Mouse (Mus musculus) megakaryocyte, embryonic 14.5 days (primary cell): ENCODE results near the gene Inpp5b. TPM values are rescaled to one million over a fixed set of nuclear protein-coding genes. Genes with fewer than 3 reads are reported as not detected.
A peak's percentile ranks its signal among the peaks of the same experiment; 100 is the strongest.

Experiments used
- H3K27me3 ChIP-seq: replicated peaks from 2 replicates; pipeline ENCODE3; 2012; ENCODE audit warnings: inconsistent platforms
- H3K36me3 ChIP-seq: replicated peaks from 2 replicates; pipeline ENCODE3; 2012; ENCODE audit warnings: low read length, inconsistent platforms, mixed read lengths
- H3K4me1 ChIP-seq: 2 replicates; pipeline ENCODE4 v1.6.1; 2012; ENCODE audit warnings: inconsistent platforms
- H3K4me3 ChIP-seq: replicated peaks from 2 replicates; pipeline ENCODE3; 2012; ENCODE audit warnings: moderate library complexity, mild to moderate bottlenecking, inconsistent platforms
- H3K9me3 ChIP-seq: 2 replicates; pipeline ENCODE4 v1.6.1; 2012; ENCODE audit warnings: inconsistent platforms
- FLI1 ChIP-seq: IDR thresholded peaks from 2 replicates; pipeline ENCODE4 v1.6.1; 2012; ENCODE audit warnings: low read length, inconsistent platforms, mixed read lengths
- GATA1 ChIP-seq: IDR thresholded peaks from 3 replicates; pipeline ENCODE4 v1.6.1; 2012; ENCODE audit warnings: mixed read lengths, low read length, inconsistent platforms, borderline replicate concordance
- polyA plus RNA-seq: library from polyadenylated mRNA; stranded (reverse); fragments of >175 nt; gene quantifications from 2 replicates; pipeline ENCODE4 v1.2.3, GENCODE M21; 2012; ENCODE audit warnings: low replicate concordance; ENCODE audit not compliant: insufficient read depth

The Inpp5b gene
- polyA plus RNA-seq, 1 experiment: 22.3 TPM

- TF ChIP-seq FLI1 (no peak), GATA1 (no peak)
- H3K36me3 ChIP-seq: peaks cover 96% of the 10 kb centered on the region
These were observed 88.0 kb downstream of the Inpp5b start for GRCm38 (mm10) chr4:124829671-124830070.

GRCm38 (mm10) chr4:124832796-124833195 lies 91.1 kb downstream of the Inpp5b start:
- Histone ChIP-seq H3K27me3 (no peaks in the 10 kb centered on the region), H3K36me3 (peaks cover 96% of the 10 kb centered on the region), H3K4me3 (no peak overlapping the region), H3K4me1 (0 out of 2 replicates have a peak, but pooled peaks cover 3% of the 10 kb centered on the region), H3K9me3 (no peaks in the 10 kb centered on the region)
- TF ChIP-seq GATA1 (no peak), FLI1 (no peak)

More at GRCm38 (mm10) chr4:124829671-124830070, 88.0 kb downstream of the Inpp5b start:
- Histone ChIP-seq H3K27me3 (no peaks in the 10 kb centered on the region), H3K4me1 (0 out of 2 replicates have a peak, but pooled peaks cover 3% of the 10 kb centered on the region), H3K9me3 (no peaks in the 10 kb centered on the region), H3K4me3 (no peak overlapping the region)

GRCm38 (mm10) chr4:124838035-124838700 lies 96.5 kb downstream of the Inpp5b start:
- no peaks in the 10 kb centered on the region for H3K27me3 ChIP-seq
- peaks cover 5% of the 10 kb centered on the region; the same call in 1 of the 2 replicates for H3K9me3 ChIP-seq
- H3K36me3 ChIP-seq: peaks cover 97% of the 10 kb centered on the region
- TF ChIP-seq FLI1: no peak
- TF ChIP-seq GATA1: no peak
- no peak overlapping the region for H3K4me3 ChIP-seq
- H3K4me1 ChIP-seq: peaks cover 3% of the 10 kb centered on the region; the same call in 1 of the 2 replicates

GRCm38 (mm10) chr4:124840998-124841397 lies 99.3 kb downstream of the Inpp5b start:
- Histone ChIP-seq H3K4me1 (peaks cover 17% of the 10 kb centered on the region), H3K36me3 (peaks cover 98% of the 10 kb centered on the region), H3K27me3 (no peaks in the 10 kb centered on the region), H3K9me3 (peaks cover 5% of the 10 kb centered on the region; the same call in 1 of the 2 replicates), H3K4me3 (no peak overlapping the region)
- TF ChIP-seq FLI1: no peak
- no peak for TF ChIP-seq GATA1

GRCm38 (mm10) chr4:124843493-124843892 lies 101.8 kb downstream of the Inpp5b start:
- H3K36me3 ChIP-seq: peaks cover 89% of the 10 kb centered on the region
- peaks cover 40% of the 10 kb centered on the region for H3K4me1 ChIP-seq
- TF ChIP-seq FLI1 (no peak), GATA1 (no peak)
- peak overlapping the region; percentile 1 for H3K4me3 ChIP-seq
- H3K9me3 ChIP-seq: peaks cover 5% of the 10 kb centered on the region; the same call in 1 of the 2 replicates
- H3K27me3 ChIP-seq: no peaks in the 10 kb centered on the region

GRCm38 (mm10) chr4:124847573-124847972 lies 105.9 kb downstream of the Inpp5b start:
- peaks cover 64% of the 10 kb centered on the region for H3K4me1 ChIP-seq
- H3K4me3 ChIP-seq: peak overlapping the region; percentile 56
- TF ChIP-seq GATA1 (peak; percentile 3; the same call in 1 of the 3 replicates), FLI1 (no peak)
- no peaks in the 10 kb centered on the region for H3K9me3 ChIP-seq
- no peaks in the 10 kb centered on the region for H3K27me3 ChIP-seq
- H3K36me3 ChIP-seq: peaks cover 57% of the 10 kb centered on the region

GRCm38 (mm10) chr4:124849631-124850260 lies 108.1 kb downstream of the Inpp5b start:
- no peaks in the 10 kb centered on the region for H3K9me3 ChIP-seq
- H3K4me3 ChIP-seq: peak overlapping the region; percentile 96
- H3K27me3 ChIP-seq: no peaks in the 10 kb centered on the region
- no peak for TF ChIP-seq FLI1
- no peak for TF ChIP-seq GATA1
- H3K36me3 ChIP-seq: peaks cover 57% of the 10 kb centered on the region
- H3K4me1 ChIP-seq: peaks cover 70% of the 10 kb centered on the region

GRCm38 (mm10) chr4:124850261-124850913 lies 108.7 kb downstream of the Inpp5b start, which contains the start of gene Yrdc:
Gene Yrdc, plus strand, starts transcription at chr4:124850679.
- Histone ChIP-seq H3K4me1 (peaks cover 63% of the 10 kb centered on the region), H3K36me3 (peaks cover 57% of the 10 kb centered on the region), H3K9me3 (no peaks in the 10 kb centered on the region), H3K27me3 (no peaks in the 10 kb centered on the region), H3K4me3 (peak within 1 kb of the TSS; percentile 96)
- TF ChIP-seq GATA1 (no peak), FLI1 (peak; percentile 67; the same call in 1 of the 2 replicates)

Other genes with a start within 250 kb of the Inpp5b start
- 0.36 TPM in 1 of 2 replicates, not detected in the other for gene 3100002H09Rik, start 131.0 kb upstream of the Inpp5b start, polyA plus RNA-seq
- gene Pou3f1, start 85.0 kb upstream of the Inpp5b start, polyA plus RNA-seq: 0.12 TPM in 1 of 2 replicates, not detected in the other
- gene Utp11, start 48.2 kb upstream of the Inpp5b start, polyA plus RNA-seq: 2.9 and 13.8 TPM in 2 replicates
- gene Fhl3, start 41.1 kb upstream of the Inpp5b start, polyA plus RNA-seq: 122 and 166 TPM in 2 replicates
- 2.2 and 29.0 TPM in 2 replicates for gene Sf3a3, start 27.1 kb upstream of the Inpp5b start, polyA plus RNA-seq
- gene Mtf1, start 60.3 kb downstream of the Inpp5b start, polyA plus RNA-seq: 15.2 and 34.3 TPM in 2 replicates
- 13.4 and 15.0 TPM in 2 replicates for gene Yrdc, start 108.8 kb downstream of the Inpp5b start, polyA plus RNA-seq
- gene 1110065P20Rik, start 109.3 kb downstream of the Inpp5b start, polyA plus RNA-seq: 19.3 and 30.5 TPM in 2 replicates
- not detected in 2 replicates for gene Maneal, start 120.3 kb downstream of the Inpp5b start, polyA plus RNA-seq
- not detected in 2 replicates for gene Epha10, start 139.0 kb downstream of the Inpp5b start, polyA plus RNA-seq
- gene 9930104L06Rik, start 195.2 kb downstream of the Inpp5b start, polyA plus RNA-seq: 1.6 TPM in 1 of 2 replicates, not detected in the other
- gene Cdca8, start 197.5 kb downstream of the Inpp5b start, polyA plus RNA-seq: 74.9 and 113 TPM in 2 replicates
- 1.2 TPM in 1 of 2 replicates, not detected in the other for gene Rspo1, start 244.6 kb downstream of the Inpp5b start, polyA plus RNA-seq